In the genomic region with DNA sequence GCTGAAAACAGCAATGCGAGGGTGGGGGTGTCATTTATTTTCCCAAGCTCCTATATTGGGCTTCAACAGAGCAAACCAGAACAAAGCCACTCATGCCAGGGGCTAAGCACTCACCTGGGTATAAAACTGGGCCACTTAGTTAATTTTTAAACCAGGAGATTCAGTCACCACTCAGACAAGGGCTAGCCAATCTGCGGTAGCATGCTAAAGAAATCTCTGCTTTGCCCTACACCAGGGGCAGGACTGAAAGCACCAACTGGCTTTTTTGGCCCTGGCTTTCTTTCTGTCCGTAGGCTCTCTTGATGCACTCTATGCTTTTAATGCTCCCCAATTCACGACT, we compare ENCODE assay signal across 26 mouse cellular contexts. TPM values are rescaled to one million over a fixed set of nuclear protein-coding genes. Genes with fewer than 3 reads are reported as not detected.
A peak's percentile ranks its signal among the peaks of the same experiment; 100 is the strongest.
DNase-seq lines count a peak whose midpoint lies in the region; ATAC-seq and TF ChIP-seq lines count a peak whose summit lies in the region.
"Had no signal": no experiment of that assay in that cellular context is flagged by ENCODE, and none has a peak within 500 bp of the region (broad histone marks: within the 10 kb centered on the region; RNA-seq: fewer than 3 reads in every experiment).

No protein-coding gene starts in this region.

- no peaks in the 10 kb centered on the region for H3K27me3 ChIP-seq in lung, embryonic 16.5 days (ENCODE audit: control insufficient read depth, insufficient read depth, low read depth, low read length)
- H3K27me3 ChIP-seq in kidney, postnatal 0 days (ENCODE audit: insufficient read depth, low read length): no peaks in the 10 kb centered on the region
- no peaks in the 10 kb centered on the region for H3K27me3 ChIP-seq in limb, embryonic 15.5 days
- no peaks in the 10 kb centered on the region for H3K27me3 ChIP-seq in midbrain, embryonic 14.5 days (ENCODE audit: control insufficient read depth, insufficient read depth, low read length)
- no peaks in the 10 kb centered on the region for H3K27me3 ChIP-seq in heart, embryonic 10.5 days (ENCODE audit: insufficient read depth, poor library complexity, severe bottlenecking)
- H3K27me3 ChIP-seq: embryonic facial prominence, embryonic 12.5 days; liver, embryonic 15.5 days had no signal

- H3K4me1 ChIP-seq in lung, embryonic 16.5 days (replicated peaks; ENCODE audit: control insufficient read depth, insufficient read depth, low read length): peaks cover 7% of the 10 kb centered on the region
- no peaks in the 10 kb centered on the region for H3K4me1 ChIP-seq in kidney, postnatal 0 days (replicated peaks; ENCODE audit: insufficient read depth, low read length)
- H3K4me1 ChIP-seq in limb, embryonic 15.5 days: peaks cover 42% of the 10 kb centered on the region
- no peaks in the 10 kb centered on the region for H3K4me1 ChIP-seq in midbrain, embryonic 14.5 days (ENCODE audit: control insufficient read depth, insufficient read depth, low read length)
- no peaks in the 10 kb centered on the region for H3K4me1 ChIP-seq in heart, embryonic 10.5 days

- no peak for TF ChIP-seq CTCF in kidney, postnatal 0 days (IDR thresholded peaks at IDR 0.05; ENCODE audit: low read depth)

- H3K9ac ChIP-seq in lung, embryonic 16.5 days (ENCODE audit: low read length): no peak overlapping the region
- H3K9ac ChIP-seq in kidney, postnatal 0 days (ENCODE audit: low read depth, low read length): no peak overlapping the region
- H3K9ac ChIP-seq in limb, embryonic 15.5 days: no peak overlapping the region
- H3K9ac ChIP-seq in midbrain, embryonic 14.5 days (replicated peaks; ENCODE audit: low read length): no peak overlapping the region
- H3K9ac ChIP-seq: embryonic facial prominence, embryonic 12.5 days; hindbrain, embryonic 14.5 days; liver, embryonic 15.5 days had no signal

- 73% methylated on average over 4 of the region's 4 CpGs for WGBS in lung, embryonic 16.5 days
- 69% methylated on average over 4 of the region's 4 CpGs for WGBS in kidney, postnatal 0 days
- WGBS in limb, embryonic 15.5 days: 79% methylated on average over 4 of the region's 4 CpGs
- 94% methylated on average over 4 of the region's 4 CpGs for WGBS in midbrain, embryonic 14.5 days
- 85% methylated on average over 4 of the region's 4 CpGs for WGBS in heart, embryonic 10.5 days

- peaks cover 4% of the 10 kb centered on the region for H3K9me3 ChIP-seq in lung, embryonic 16.5 days (ENCODE audit: control insufficient read depth, low read length)
- no peaks in the 10 kb centered on the region; the same call in 1 of the 2 replicates for H3K9me3 ChIP-seq in kidney, postnatal 0 days (replicated peaks; ENCODE audit: low read length)
- no peaks in the 10 kb centered on the region for H3K9me3 ChIP-seq in limb, embryonic 15.5 days
- H3K9me3 ChIP-seq in midbrain, embryonic 14.5 days (ENCODE audit: control insufficient read depth, low read length): 0 out of 2 replicates have a peak, but pooled peaks cover 5% of the 10 kb centered on the region
- H3K9me3 ChIP-seq in heart, embryonic 10.5 days: peaks cover 3% of the 10 kb centered on the region; the same call in 1 of the 2 replicates
- H3K9me3 ChIP-seq: liver, embryonic 15.5 days had no signal

- H3K36me3 ChIP-seq in lung, embryonic 16.5 days (ENCODE audit: control insufficient read depth, insufficient read depth, low read length): peaks cover 10% of the 10 kb centered on the region
- 0 out of 2 replicates have a peak, but pooled peaks cover 2% of the 10 kb centered on the region for H3K36me3 ChIP-seq in kidney, postnatal 0 days (ENCODE audit: insufficient read depth, low read length)
- H3K36me3 ChIP-seq in limb, embryonic 15.5 days: peaks cover 8% of the 10 kb centered on the region; the same call in 1 of the 2 replicates
- 0 out of 2 replicates have a peak, but pooled peaks cover 3% of the 10 kb centered on the region for H3K36me3 ChIP-seq in midbrain, embryonic 14.5 days (ENCODE audit: control insufficient read depth, insufficient read depth, low read length)
- H3K36me3 ChIP-seq in heart, embryonic 10.5 days: peaks cover 15% of the 10 kb centered on the region

- no peak overlapping the region for H3K4me2 ChIP-seq in lung, embryonic 16.5 days (ENCODE audit: low read depth, low read length)
- no peak overlapping the region for H3K4me2 ChIP-seq in kidney, postnatal 0 days (ENCODE audit: low read length)
- no peak overlapping the region for H3K4me2 ChIP-seq in limb, embryonic 15.5 days
- H3K4me2 ChIP-seq in midbrain, embryonic 14.5 days (ENCODE audit: low read length): no peak overlapping the region
- H3K4me2 ChIP-seq: embryonic facial prominence, embryonic 12.5 days; hindbrain, embryonic 14.5 days; liver, embryonic 15.5 days; midbrain, embryonic 11.5 days had no signal

- DNase-seq in kidney, adult 18-20 months: peak; percentile 13
- DNase-seq in kidney, postnatal 4 days: no peak
- DNase-seq in lung, postnatal 4 days: no peak
- peak; percentile 12 for DNase-seq in kidney, postnatal 0 days (ENCODE audit: low spot score)
- no peak for DNase-seq in midbrain, embryonic 14.5 days
- no peak for DNase-seq in heart, embryonic 10.5 days (ENCODE audit: low spot score)
- DNase-seq: adrenal gland, postnatal 10 days; cerebellum, adult 11 months; cerebellum, postnatal 10 days; gastrocnemius, postnatal 10 days; heart, adult 18-20 months; heart, postnatal 36 days; thymus, adult 18-20 months; thymus, postnatal 4 days had no signal

- no peak overlapping the region for H3K27ac ChIP-seq in lung, embryonic 16.5 days (ENCODE audit: low read length)
- no peak overlapping the region for H3K27ac ChIP-seq in kidney, postnatal 0 days
- H3K27ac ChIP-seq in limb, embryonic 15.5 days: 0 out of 2 replicates have a peak overlapping the region, but pooled peaks have one; percentile 59
- no peak overlapping the region for H3K27ac ChIP-seq in midbrain, embryonic 14.5 days (replicated peaks; ENCODE audit: low read depth, low read length)
- H3K27ac ChIP-seq in heart, embryonic 10.5 days: no peak overlapping the region
- H3K27ac ChIP-seq: embryonic facial prominence, embryonic 12.5 days; hindbrain, embryonic 14.5 days; liver, embryonic 15.5 days; macrophage had no signal

- no peak overlapping the region for H3K4me3 ChIP-seq in lung, embryonic 16.5 days (ENCODE audit: low read length)
- H3K4me3 ChIP-seq in kidney, postnatal 0 days (replicated peaks; ENCODE audit: low read depth, low read length): no peak overlapping the region
- no peak overlapping the region for H3K4me3 ChIP-seq in limb, embryonic 15.5 days
- no peak overlapping the region for H3K4me3 ChIP-seq in midbrain, embryonic 14.5 days (replicated peaks; ENCODE audit: low read depth, low read length)
- H3K4me3 ChIP-seq in heart, embryonic 10.5 days: no peak overlapping the region
- H3K4me3 ChIP-seq: embryonic facial prominence, embryonic 12.5 days; liver, embryonic 15.5 days had no signal

- peak; percentile 46 for ATAC-seq in lung, embryonic 16.5 days (ENCODE audit: low read depth)
- ATAC-seq in kidney, postnatal 0 days (replicated peaks; ENCODE audit: low FRiP score, low read depth): peak; percentile 25; the same call in 1 of the 2 replicates
- no peak for ATAC-seq in limb, embryonic 15.5 days (ENCODE audit: insufficient number of reproducible peaks, low FRiP score, low TSS enrichment, low read depth)
- ATAC-seq in midbrain, embryonic 14.5 days (ENCODE audit: low FRiP score, low TSS enrichment): no peak

RNA-seq across cellular contexts. Expression of a gene that starts 49.0 kb away (rescaled TPM):
- polyA plus RNA-seq in lung, embryonic 16.5 days (2015; fragmentation: Nextera tagmentation; extraction: Ambion mirVana): not detected in 2 replicates
- polyA plus RNA-seq in kidney, postnatal 0 days (2015; fragmentation: Nextera tagmentation; extraction: Ambion mirVana): not detected in 2 replicates
- 1.3 and 1.5 TPM in 2 replicates for polyA plus RNA-seq in limb, embryonic 15.5 days (2015; fragmentation: Nextera tagmentation; extraction: Ambion mirVana)
- not detected in 2 replicates for polyA plus RNA-seq in midbrain, embryonic 14.5 days (2014; fragmentation: Nextera tagmentation; extraction: Ambion mirVana)
- polyA plus RNA-seq in heart, embryonic 10.5 days (2016; fragmentation: Nextera tagmentation; extraction: Ambion mirVana): not detected in 2 replicates
- polyA plus RNA-seq: activated CD4-positive, CD25-positive, alpha-beta regulatory T cell, adult 4 months; CD4-positive, CD25-positive, alpha-beta regulatory T cell, adult 4 months; forebrain, embryonic 14.5 days; heart, embryonic 14.5 days; hindbrain, embryonic 14.5 days; macrophage; midbrain, embryonic 11.5 days; neural tube, embryonic 14.5 days had no signal

RNA-seq across cellular contexts. Expression of a gene that starts 51.9 kb away (rescaled TPM):
- 50.7 and 51.5 TPM in 2 replicates for polyA plus RNA-seq in lung, embryonic 16.5 days (2015; fragmentation: Nextera tagmentation; extraction: Ambion mirVana)
- polyA plus RNA-seq in kidney, postnatal 0 days (2015; fragmentation: Nextera tagmentation; extraction: Ambion mirVana): 35.5 and 37.6 TPM in 2 replicates
- 46.6 and 51.8 TPM in 2 replicates for polyA plus RNA-seq in limb, embryonic 15.5 days (2015; fragmentation: Nextera tagmentation; extraction: Ambion mirVana)
- polyA plus RNA-seq in midbrain, embryonic 14.5 days (2014; fragmentation: Nextera tagmentation; extraction: Ambion mirVana): 12.4 and 16.0 TPM in 2 replicates
- polyA plus RNA-seq in heart, embryonic 10.5 days (2016; fragmentation: Nextera tagmentation; extraction: Ambion mirVana): 29.4 and 30.8 TPM in 2 replicates

Comparison
In these comparisons a context has a peak if more than half of its experiments do, and no peak if none do; other contexts are left out.
1. DNase-seq: peak in kidney, adult 18-20 months (single experiment) and kidney, postnatal 0 days (single experiment); none in kidney, postnatal 4 days (0 of 2), lung, postnatal 4 days (0 of 2), midbrain, embryonic 14.5 days (single experiment) and heart, embryonic 10.5 days (single experiment).
2. ATAC-seq: peak in lung, embryonic 16.5 days (single experiment) and kidney, postnatal 0 days (single experiment); none in limb, embryonic 15.5 days (single experiment) and midbrain, embryonic 14.5 days (single experiment).